Mouse (Mus musculus) cerebellum, adult 2 months (tissue): Measurements from ENCODE around the gene Galnt3. TPM values are rescaled to one million over a fixed set of nuclear protein-coding genes. Genes with fewer than 3 reads are reported as not detected.

ENCODE experiments used
- DNase-seq, 2 experiments: peaks; one replicate each; pipeline ENCODE4 v3.0.0; 2021
- H3K27ac ChIP-seq: fragments of 200-500 bp; 2 replicates; pipeline ENCODE4 v1.5.1; 2012; ENCODE audit warnings: low read length, control low read depth, inconsistent platforms; ENCODE audit not compliant: insufficient read depth
- H3K27me3 ChIP-seq: fragments of 200-500 bp; 2 replicates; pipeline ENCODE4 v1.6.1; 2012; ENCODE audit warnings: inconsistent platforms, mild to moderate bottlenecking, low read length, moderate library complexity; ENCODE audit not compliant: control insufficient read depth, insufficient read depth
- H3K4me1 ChIP-seq: fragments of 200-500 bp; 2 replicates; pipeline ENCODE4 v1.6.1; 2011; ENCODE audit warnings: low read length; ENCODE audit not compliant: control insufficient read depth, insufficient read depth
- H3K4me3 ChIP-seq: fragments of 200-500 bp; replicated peaks from 2 replicates; pipeline ENCODE3; 2011; ENCODE audit warnings: mild to moderate bottlenecking, low read depth, low read length, control low read depth; ENCODE audit not compliant: insufficient read depth
- CTCF ChIP-seq: fragments of 200-500 bp; IDR thresholded peaks from 2 replicates; pipeline ENCODE4 v1.5.1; 2011; ENCODE audit warnings: low read depth, mild to moderate bottlenecking, control low read depth, low read length, moderate library complexity, borderline replicate concordance; ENCODE audit not compliant: insufficient read depth
- POLR2A ChIP-seq: fragments of 200-500 bp; IDR thresholded peaks from 2 replicates; pipeline ENCODE4 v1.6.1; 2011; ENCODE audit warnings: low read length, control low read depth, borderline replicate concordance; ENCODE audit not compliant: insufficient read depth
- WGBS: fragments of 180-500 bp; shearing (Covaris S2); methylation state at CpG from one replicate; pipeline ENCODE4 v1.1.7; 2018; 5-methylcytosine and 5-hydroxymethylcytosine counted together
- polyA plus RNA-seq: library from polyadenylated mRNA; depleted of rRNA; stranded (reverse); fragments of >200 nt; gene quantifications from 2 replicates; pipeline ENCODE4 v1.2.3, GENCODE M21; 2012

The Galnt3 gene
- polyA plus RNA-seq, 1 experiment: 0.41 TPM

- 83% methylated on average over 2 of the region's 2 CpGs for WGBS
- Histone ChIP-seq H3K27ac (no peak overlapping the region), H3K4me1 (no peaks in the 10 kb centered on the region), H3K27me3 (no peaks in the 10 kb centered on the region), H3K4me3 (no peak overlapping the region)
- no peak for DNase-seq
- no peak for TF ChIP-seq CTCF
- TF ChIP-seq POLR2A: no peak
Measured at GRCm38 (mm10) chr2:66128941-66129340, 4.1 kb upstream of the Galnt3 start.

DNA sequence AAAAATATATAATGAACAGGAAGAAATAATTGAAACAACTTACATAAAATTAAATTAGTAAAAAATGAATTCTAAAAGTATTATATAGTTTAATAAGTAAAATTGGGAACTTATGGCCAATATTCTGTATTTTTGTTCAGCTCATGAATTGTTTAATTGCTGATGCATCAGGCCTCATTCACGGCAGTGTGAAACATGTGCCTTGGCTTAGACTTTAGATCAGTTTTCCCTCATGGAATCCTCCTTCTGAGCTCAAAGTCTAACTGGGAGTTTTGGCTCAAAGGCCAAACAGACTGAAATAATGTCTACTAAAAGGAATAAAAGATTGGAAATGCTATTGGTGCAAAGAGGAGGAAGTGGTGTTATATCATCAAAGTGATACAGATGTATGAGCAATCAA, 2.7 kb upstream of the Galnt3 start:
- no peaks in the 10 kb centered on the region for H3K4me1 ChIP-seq
- no peak overlapping the region for H3K27ac ChIP-seq
- 85% methylated on average over 1 of the region's 1 CpGs for WGBS
- H3K27me3 ChIP-seq: no peaks in the 10 kb centered on the region
- no peak for DNase-seq
- H3K4me3 ChIP-seq: no peak overlapping the region
- TF ChIP-seq CTCF: no peak
- no peak for TF ChIP-seq POLR2A

- H3K27ac ChIP-seq: no peak overlapping the region
- no peaks in the 10 kb centered on the region for H3K4me1 ChIP-seq
- H3K27me3 ChIP-seq: no peaks in the 10 kb centered on the region
- no peak overlapping the region for H3K4me3 ChIP-seq
- no peak for TF ChIP-seq CTCF
- no peak for TF ChIP-seq POLR2A
- WGBS: 93% methylated on average over 4 of the region's 4 CpGs
- no peak for DNase-seq
Measured at GRCm38 (mm10) chr2:66126936-66127335, 2.1 kb upstream of the Galnt3 start.

GRCm38 (mm10) chr2:66123756-66124589, 821 bp downstream of the Galnt3 start:
- TF ChIP-seq CTCF (no peak), POLR2A (no peak)
- H3K27me3 ChIP-seq: no peaks in the 10 kb centered on the region
- H3K4me1 ChIP-seq: no peaks in the 10 kb centered on the region
- peak; percentile 3 to 23 for DNase-seq
- no peak overlapping the region for H3K27ac ChIP-seq
- under 1% methylated on average over 57 of the region's 57 CpGs for WGBS
- H3K4me3 ChIP-seq: peak overlapping the region; percentile 52

GRCm38 (mm10) chr2:66117686-66118085, 7.1 kb downstream of the Galnt3 start:
- no peak overlapping the region for H3K4me3 ChIP-seq
- peak in 1 of 2 experiments; percentile 5 for DNase-seq
- WGBS: 48% methylated on average over 3 of the region's 3 CpGs
- H3K27ac ChIP-seq: no peak overlapping the region
- no peaks in the 10 kb centered on the region for H3K27me3 ChIP-seq
- H3K4me1 ChIP-seq: no peaks in the 10 kb centered on the region
- TF ChIP-seq POLR2A (no peak), CTCF (no peak)

GRCm38 (mm10) chr2:66107864-66108514, 16.8 kb downstream of the Galnt3 start:
- 96% methylated on average over 9 of the region's 9 CpGs for whole genome bisulfite sequencing

GRCm38 (mm10) chr2:66103740-66104436, 20.9 kb downstream of the Galnt3 start:
- no peak for DNase-seq
- TF ChIP-seq CTCF: no peak
- TF ChIP-seq POLR2A: no peak
- Histone ChIP-seq H3K4me3 (no peak overlapping the region), H3K27me3 (no peaks in the 10 kb centered on the region), H3K27ac (no peak overlapping the region), H3K4me1 (no peaks in the 10 kb centered on the region)
- 88% methylated on average over 10 of the region's 10 CpGs for WGBS

More at GRCm38 (mm10) chr2:66107864-66108514, 16.8 kb downstream of the Galnt3 start:
- Histone ChIP-seq H3K27ac (no peak overlapping the region), H3K4me3 (no peak overlapping the region), H3K27me3 (no peaks in the 10 kb centered on the region), H3K4me1 (no peaks in the 10 kb centered on the region)
- no peak for DNase-seq
- TF ChIP-seq POLR2A: no peak
- TF ChIP-seq CTCF: no peak
